Mouse (Mus musculus): ENCODE measurements at regions not wholly inside any gene's neighbourhood (a gene's known extent, or its start where the extent isn't known, plus 50 kb on each side); places are given as distances from the start of the nearest gene placed in this dataset.
A peak's percentile ranks its signal among the peaks of the same experiment; 100 is the strongest.

GRCm38 (mm10) chr4:35477211-35478005, 251.4 kb upstream of the C9orf72 start:
- Histone ChIP-seq H3K9ac (replicated peaks; ENCODE audit: low read depth) (no peak overlapping the region), H3K27ac (ENCODE audit: low read length) (no peak overlapping the region), H3K4me1 (ENCODE audit: insufficient read depth, low read depth, low read length) (no peaks in the 10 kb centered on the region), H3K4me3 (ENCODE audit: low read depth, low read length) (no peak overlapping the region), H3K4me2 (replicated peaks; ENCODE audit: low read depth, low read length) (no peak overlapping the region), H3K36me3 (ENCODE audit: insufficient read depth, low read length) (no peaks in the 10 kb centered on the region), H3K27me3 (replicated peaks; ENCODE audit: insufficient read depth, low read length) (no peaks in the 10 kb centered on the region), H3K9me3 (ENCODE audit: low read length) (no peaks in the 10 kb centered on the region)
- TF ChIP-seq EP300 (IDR thresholded peaks at IDR 0.05) = no peak
- TF ChIP-seq CTCF (IDR thresholded peaks at IDR 0.05) = no peak
- DNase-seq (ENCODE audit: low spot score) (peak; percentile 8), ATAC-seq (no peak)
- 53% methylated on average over 7 of the region's 7 CpGs for WGBS

GRCm38 (mm10) chr4:35474020-35474419, 248.0 kb upstream of the C9orf72 start:
- 69% methylated on average over 4 of the region's 4 CpGs for WGBS

More at GRCm38 (mm10) chr4:35474020-35474419, 248.0 kb upstream of the C9orf72 start:
- Histone ChIP-seq H3K27me3 (replicated peaks; ENCODE audit: insufficient read depth, low read length) (no peaks in the 10 kb centered on the region), H3K9me3 (ENCODE audit: low read length) (no peaks in the 10 kb centered on the region), H3K4me2 (replicated peaks; ENCODE audit: low read depth, low read length) (no peak overlapping the region), H3K4me1 (ENCODE audit: insufficient read depth, low read depth, low read length) (no peaks in the 10 kb centered on the region), H3K36me3 (ENCODE audit: insufficient read depth, low read length) (no peaks in the 10 kb centered on the region), H3K9ac (replicated peaks; ENCODE audit: low read depth) (no peak overlapping the region), H3K4me3 (ENCODE audit: low read depth, low read length) (no peak overlapping the region), H3K27ac (ENCODE audit: low read length) (no peak overlapping the region)
- no peak for DNase-seq (ENCODE audit: low spot score)
- no peak for ATAC-seq
- TF ChIP-seq CTCF (IDR thresholded peaks at IDR 0.05) (no peak), EP300 (IDR thresholded peaks at IDR 0.05) (no peak)

All from lung, postnatal 0 days (tissue).